Mouse (Mus musculus) regulatory T cell (primary cell): ENCODE measurements at regions not wholly inside any gene's neighbourhood (a gene's known extent, or its start where the extent isn't known, plus 50 kb on each side); places are given as distances from the start of the nearest gene placed in this dataset.
"Not testable (repeated sequence)": the region's sequence is repeated elsewhere in the genome, so short reads cannot be mapped to it uniquely, and the experiment has no call there.

Experiments used
- in situ Hi-C: fragments of 300-600 bp; cut with MboI, MseI; formaldehyde crosslinking; loops from one replicate; pipeline ENCODE4 v1.15.1; 2025; ENCODE audit warnings: high pct_unique_total_duplicates

GRCm38 (mm10) chr2:116526203-116526602 is 352.3 kb upstream of the Tmco5 start:
- in situ Hi-C loops = not testable (repeated sequence)

GRCm38 (mm10) chr2:116536453-116536852 is 342.0 kb upstream of the Tmco5 start:
- in situ Hi-C loops = no loop called here

- in situ Hi-C loops = no loop called here
These were observed 319.1 kb upstream of the Tmco5 start for GRCm38 (mm10) chr2:116559350-116559749.

DNA sequence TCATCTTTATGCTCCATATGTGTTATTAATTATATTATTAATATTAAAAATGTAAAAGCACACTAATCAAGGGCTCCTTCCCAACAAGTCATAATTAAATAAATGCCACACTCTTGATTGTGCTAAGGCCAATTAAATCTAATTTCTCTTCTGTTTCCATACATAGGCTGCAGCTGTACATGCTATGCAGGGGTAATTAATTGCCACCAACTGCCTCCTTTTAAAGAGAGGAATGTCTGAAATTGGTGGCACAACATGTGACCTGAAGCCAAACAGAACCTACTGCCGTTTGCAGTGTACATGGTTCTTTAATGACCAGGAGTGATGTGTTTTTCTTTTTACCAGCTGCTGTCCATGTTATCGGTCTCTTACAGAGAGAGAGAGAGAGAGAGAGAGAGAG is 294.5 kb upstream of the Tmco5 start:
- in situ Hi-C loops = no loop called here

GRCm38 (mm10) chr2:116586203-116586959 is 292.1 kb upstream of the Tmco5 start:
- in situ Hi-C loops = no loop called here

DNA sequence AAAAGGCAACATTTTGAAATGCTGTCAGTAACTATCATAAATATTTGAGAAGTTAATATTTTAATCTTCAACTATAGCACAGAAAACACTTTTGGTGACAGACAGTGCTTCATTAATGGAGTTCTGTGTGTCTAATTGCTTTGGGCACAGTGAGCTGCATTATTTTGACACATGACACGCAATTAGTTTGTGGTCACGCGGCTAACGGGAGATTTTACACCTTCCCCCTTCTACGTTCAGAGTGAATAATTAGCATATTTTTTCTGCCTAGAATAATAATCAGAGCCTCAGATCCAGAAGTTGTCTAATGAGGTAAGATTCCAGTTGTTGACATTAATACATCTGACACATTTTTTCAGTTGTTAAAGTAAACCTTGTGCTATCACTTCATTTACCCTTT is 272.6 kb upstream of the Tmco5 start:
- in situ Hi-C loops = loop anchor here (10.0 kb wide), 1 partner anchor 549 kb away; no protein-coding TSS in a partner anchor

DNA sequence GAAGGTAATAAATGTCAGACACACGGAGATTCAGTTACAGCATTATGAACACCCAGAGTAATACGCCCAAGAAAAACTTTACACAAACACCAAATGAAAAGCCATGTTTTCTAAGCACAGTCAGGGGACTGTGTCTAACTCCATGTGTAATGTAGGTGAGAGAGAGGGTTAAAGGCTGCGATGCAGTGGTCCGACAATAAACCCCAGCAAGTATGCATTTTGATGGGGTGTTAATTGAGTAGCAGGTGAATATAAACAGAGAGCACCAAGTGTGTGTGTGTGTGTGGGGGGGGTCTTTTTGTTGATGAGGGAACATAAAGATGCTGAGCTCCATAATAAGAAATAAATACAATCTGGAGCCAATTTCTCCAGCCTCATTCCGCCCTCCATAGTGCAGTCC is 238.6 kb upstream of the Tmco5 start:
- in situ Hi-C loops = no loop called here

DNA sequence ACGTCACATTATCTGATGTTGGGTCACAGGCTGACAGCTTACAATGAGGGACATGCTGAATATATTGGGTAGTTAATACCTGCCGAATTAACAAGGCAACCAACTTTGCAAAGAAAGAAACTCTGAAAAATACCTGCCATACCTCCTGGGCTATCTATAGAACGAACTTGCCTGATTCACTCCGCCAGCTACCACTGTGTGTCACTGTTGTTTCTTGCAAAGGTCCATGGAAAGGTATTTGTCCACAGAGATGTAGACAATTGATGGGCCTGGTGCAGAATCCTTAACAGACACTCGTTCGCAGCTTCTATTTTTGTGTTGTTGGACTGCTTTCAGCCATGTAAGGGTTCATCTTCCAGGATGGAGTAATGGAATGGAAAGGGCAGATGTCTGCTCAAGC is 226.4 kb upstream of the Tmco5 start:
- in situ Hi-C loops = no loop called here

DNA sequence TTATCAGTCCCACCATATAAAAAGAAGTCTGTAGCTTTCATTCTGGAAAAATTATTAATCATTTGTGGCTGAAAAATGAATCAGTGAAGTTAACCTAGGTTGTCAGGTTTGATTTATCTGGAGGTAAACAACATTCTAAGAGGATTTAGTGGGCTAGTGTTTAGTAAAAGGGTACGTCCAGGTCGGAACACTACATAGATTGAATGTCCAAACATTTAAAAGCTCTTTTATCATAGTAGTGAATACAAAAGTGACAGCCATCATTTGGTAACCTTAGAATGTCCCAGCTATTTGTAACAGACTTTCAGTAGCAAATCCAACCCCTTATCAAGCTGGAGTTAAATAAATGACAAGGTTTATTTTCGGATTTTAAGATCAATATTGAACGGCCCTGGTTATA is 192.7 kb upstream of the Tmco5 start:
- in situ Hi-C loops = no loop called here

DNA sequence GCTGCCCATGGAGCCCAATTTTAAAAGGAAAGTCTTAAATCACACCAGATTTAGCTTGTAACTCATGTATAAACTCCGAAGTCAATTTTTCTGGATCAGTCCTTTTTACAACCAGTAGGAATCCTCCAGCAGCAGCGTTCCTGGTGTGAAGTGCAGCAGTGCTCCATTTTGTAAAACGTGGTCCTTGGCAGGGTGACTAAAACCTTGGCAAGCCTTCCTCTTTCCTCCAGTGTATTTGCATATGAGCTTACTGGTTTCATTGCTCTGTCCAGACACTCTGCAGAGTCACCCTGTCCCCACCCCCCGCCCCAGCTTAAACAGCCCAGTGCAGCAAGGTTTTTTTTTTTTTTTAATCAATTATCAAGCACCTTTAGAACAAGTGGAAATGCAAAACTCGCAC is 180.9 kb upstream of the Tmco5 start:
- in situ Hi-C loops = no loop called here

DNA sequence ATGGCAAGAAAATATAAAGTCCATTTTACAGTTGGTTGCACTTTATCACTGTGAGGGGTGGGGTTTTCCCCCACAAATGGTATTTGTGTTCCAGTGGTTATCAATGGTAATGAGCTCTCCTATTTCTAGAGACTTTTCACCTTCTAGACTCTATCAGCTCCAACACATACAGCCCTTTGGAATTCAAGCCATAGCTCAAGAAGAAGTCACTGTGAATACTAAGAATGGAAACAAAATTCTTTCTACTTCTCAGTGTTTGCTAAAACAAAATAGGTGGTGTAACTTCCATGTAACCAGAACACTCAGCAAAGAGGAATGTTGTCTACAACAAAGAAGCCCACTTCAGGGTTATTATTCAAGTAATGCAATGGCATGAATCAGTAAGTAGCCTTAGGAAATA is 173.8 kb upstream of the Tmco5 start:
- in situ Hi-C loops = no loop called here

DNA sequence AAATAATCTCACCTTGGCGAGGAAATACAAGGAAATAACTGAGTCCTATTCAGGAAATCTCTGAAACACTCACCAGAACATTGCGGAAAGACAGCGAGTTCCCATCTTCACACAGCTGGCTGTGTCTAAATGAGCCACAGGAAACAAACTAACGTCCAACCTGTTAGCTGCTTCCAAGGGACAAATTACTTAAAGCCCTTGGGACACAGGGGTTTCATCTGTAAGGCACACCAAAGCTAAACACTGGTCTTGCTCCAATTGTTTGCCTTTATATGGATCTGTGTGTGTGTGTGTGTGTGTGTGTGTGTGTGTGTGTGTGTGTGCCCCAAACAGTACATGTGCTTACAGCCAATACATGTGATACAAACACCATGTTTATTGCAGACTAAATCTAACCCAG is 168.9 kb upstream of the Tmco5 start:
- in situ Hi-C loops = no loop called here

GRCm38 (mm10) chr2:116716529-116717201 is 161.8 kb upstream of the Tmco5 start:
- in situ Hi-C loops = no loop called here

DNA sequence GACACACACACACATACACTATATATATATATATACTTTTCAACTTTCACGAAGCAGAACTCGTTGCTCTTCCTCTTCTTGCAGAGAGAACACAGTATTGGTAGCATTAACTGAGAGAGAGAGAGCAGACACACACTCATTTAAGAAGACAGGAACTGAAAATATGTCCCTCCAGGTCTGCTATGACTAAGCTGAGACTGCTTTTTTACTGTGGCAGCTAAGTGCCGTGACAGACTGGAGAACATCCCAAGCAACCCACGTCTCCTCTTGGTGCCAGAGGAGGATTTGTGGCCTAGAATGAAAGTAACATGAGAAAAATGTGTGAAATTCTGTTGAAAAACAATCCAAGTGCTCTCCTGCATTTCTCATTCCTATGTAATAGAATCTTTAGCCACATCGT is 159.9 kb upstream of the Tmco5 start:
- in situ Hi-C loops = no loop called here

GRCm38 (mm10) chr2:116727591-116727990 is 150.9 kb upstream of the Tmco5 start:
- in situ Hi-C loops = no loop called here

DNA sequence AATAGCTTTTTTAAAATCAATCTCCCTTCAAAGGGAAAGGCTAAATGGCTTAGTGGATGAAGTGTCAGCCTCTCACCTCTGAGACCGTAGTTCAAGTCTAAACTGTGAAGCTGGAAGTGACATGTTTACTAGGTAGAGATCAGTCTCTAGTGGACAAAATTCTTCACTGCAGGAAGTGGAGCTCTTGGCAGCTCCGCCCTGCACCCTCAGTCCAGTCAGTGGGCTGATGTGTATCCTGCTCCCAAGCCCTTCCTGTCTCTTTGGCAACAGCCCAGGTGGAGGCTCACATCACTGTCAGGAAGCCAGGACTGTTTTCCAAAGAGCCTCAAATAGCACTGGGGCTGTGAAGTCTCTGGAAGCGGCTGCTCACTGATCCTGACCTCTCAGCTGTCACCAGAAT is 142.8 kb upstream of the Tmco5 start:
- in situ Hi-C loops = no loop called here

GRCm38 (mm10) chr2:116768459-116769047 is 109.9 kb upstream of the Tmco5 start:
- in situ Hi-C loops = no loop called here

DNA sequence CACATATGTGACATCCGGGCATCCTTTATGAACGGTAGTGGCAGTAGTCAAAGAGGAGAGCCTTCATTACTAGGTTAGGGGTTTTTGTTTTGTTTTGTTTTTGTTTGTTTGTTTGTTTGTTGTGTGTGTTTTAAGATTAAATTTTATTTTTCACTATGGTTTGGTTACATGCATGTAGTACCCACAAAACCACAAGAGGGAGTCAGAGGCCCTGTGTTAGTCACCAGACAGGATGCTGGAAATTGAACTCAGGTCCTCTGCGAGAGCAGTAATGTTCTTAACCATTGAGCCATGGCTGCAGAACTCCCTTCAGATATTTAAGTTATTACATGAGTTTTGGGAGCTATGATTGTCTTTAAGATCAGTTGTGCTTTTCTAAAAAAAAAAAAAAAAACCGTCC is 109.3 kb upstream of the Tmco5 start:
- in situ Hi-C loops = no loop called here

GRCm38 (mm10) chr2:116772569-116772968 is 105.9 kb upstream of the Tmco5 start:
- in situ Hi-C loops = no loop called here

DNA sequence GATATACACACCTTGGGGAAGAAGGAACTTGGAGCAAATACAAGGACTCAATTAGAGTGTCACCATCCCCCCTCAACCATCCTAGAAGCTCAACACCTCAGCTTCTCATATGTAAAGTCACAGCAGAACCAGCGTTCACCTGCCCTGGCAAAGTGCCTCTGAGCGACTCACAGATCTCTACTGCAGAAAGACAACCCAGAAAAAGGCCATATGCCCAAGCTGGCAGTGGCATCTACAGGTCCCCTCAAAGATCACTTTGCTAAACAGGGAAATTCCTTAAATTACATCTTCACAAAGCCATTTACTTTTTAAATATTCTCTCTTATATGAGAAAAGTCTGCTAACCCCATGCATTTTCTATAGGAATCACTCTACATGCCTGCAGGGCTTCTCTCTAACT is 78.3 kb upstream of the Tmco5 start:
- in situ Hi-C loops = no loop called here

DNA sequence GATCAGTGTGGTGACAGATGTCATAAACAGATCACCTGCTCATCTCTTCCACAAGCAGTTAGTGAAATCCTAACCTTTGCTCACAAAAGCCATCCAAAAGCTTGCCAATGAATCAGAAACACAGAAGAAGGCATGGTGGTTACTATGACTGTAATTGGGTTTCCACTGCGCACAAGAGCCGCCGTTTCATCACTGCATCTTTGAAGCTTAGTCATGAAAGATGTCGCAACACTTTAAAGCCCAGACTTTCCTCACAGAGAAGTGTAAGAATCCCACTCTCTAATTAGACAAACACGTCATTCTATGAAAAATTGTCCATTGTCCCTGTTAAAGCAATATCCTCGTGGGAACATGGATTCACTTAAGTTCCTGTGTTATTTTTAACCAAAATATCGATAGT is 76.9 kb upstream of the Tmco5 start:
- in situ Hi-C loops = no loop called here

DNA sequence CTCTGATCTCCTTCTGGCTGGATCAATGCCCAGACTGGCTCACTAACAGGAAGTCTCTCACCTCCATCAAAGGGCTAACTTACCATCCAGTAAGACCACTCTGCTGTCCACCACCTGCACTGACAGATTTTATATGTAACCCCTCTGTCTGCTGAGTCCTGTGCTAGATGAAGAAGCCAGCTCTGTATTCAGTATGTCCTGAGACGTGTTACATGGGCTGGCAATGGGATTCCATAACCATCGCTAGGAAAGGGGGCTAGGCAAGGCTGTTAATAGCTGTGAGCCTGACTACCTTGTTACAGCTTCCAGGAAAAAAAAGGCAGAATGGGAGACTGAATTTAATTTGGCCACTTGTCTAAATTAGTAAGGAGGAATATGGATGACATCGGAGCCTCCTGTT is 71.3 kb upstream of the Tmco5 start:
- in situ Hi-C loops = no loop called here

DNA sequence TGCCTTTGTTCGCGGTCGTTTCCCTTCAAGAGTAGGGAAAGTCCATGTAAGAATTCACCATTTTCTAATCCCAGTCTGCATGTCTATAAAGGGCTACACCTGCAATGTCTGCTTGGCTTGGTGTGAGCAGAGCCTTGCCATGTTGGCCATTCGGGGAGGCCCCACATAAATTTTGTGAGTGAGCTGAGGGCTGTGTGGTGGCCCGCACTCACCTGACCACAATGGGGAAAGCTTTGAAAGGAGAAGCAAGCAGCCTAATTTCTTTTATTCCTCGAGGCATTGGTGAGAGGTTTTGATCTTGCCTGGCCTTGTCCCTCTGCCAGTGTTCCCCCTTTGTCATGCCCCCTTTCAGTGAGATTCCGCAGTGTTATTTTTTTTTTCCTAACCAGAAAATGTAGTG is 70.9 kb upstream of the Tmco5 start:
- in situ Hi-C loops = no loop called here
